Mouse (Mus musculus) lung, adult 2 months (tissue): Measurements from ENCODE around the gene Atg9b. TPM values are rescaled to one million over a fixed set of nuclear protein-coding genes. Genes with fewer than 3 reads are reported as not detected.
A peak's percentile ranks its signal among the peaks of the same experiment; 100 is the strongest.

ENCODE experiments used
- DNase-seq: peaks from one replicate; pipeline ENCODE4 v3.0.0; 2022
- H3K4me1 ChIP-seq: fragments of 200-500 bp; 2 replicates; pipeline ENCODE4 v1.6.1; 2011; ENCODE audit warnings: low read length; ENCODE audit not compliant: control insufficient read depth, insufficient read depth
- H3K4me3 ChIP-seq: fragments of 200-500 bp; replicated peaks from 2 replicates; pipeline ENCODE3; 2011; ENCODE audit warnings: low read depth, mild to moderate bottlenecking, control low read depth, low read length; ENCODE audit errors: extremely low read depth
- CTCF ChIP-seq: fragments of 200-500 bp; IDR thresholded peaks from 2 replicates; pipeline ENCODE4 v1.5.1; 2011; ENCODE audit warnings: mild to moderate bottlenecking, low read length, control low read depth; ENCODE audit not compliant: insufficient read depth
- POLR2A ChIP-seq: fragments of 200-500 bp; IDR thresholded peaks from 2 replicates; pipeline ENCODE4 v1.6.1; 2011; ENCODE audit warnings: low read depth, mild to moderate bottlenecking, control low read depth, low read length, borderline replicate concordance; ENCODE audit errors: extremely low read depth
- WGBS: fragments of 180-500 bp; shearing (Covaris S2); methylation state at CpG from one replicate; pipeline ENCODE4 v1.1.7; 2018; 5-methylcytosine and 5-hydroxymethylcytosine counted together
- polyA plus RNA-seq: library from polyadenylated mRNA; depleted of rRNA; stranded (reverse); fragments of >200 nt; gene quantifications from 2 replicates; pipeline ENCODE4 v1.2.3, GENCODE M21; 2012

The Atg9b gene
- polyA plus RNA-seq, 1 experiment: 9.7 TPM

DNA sequence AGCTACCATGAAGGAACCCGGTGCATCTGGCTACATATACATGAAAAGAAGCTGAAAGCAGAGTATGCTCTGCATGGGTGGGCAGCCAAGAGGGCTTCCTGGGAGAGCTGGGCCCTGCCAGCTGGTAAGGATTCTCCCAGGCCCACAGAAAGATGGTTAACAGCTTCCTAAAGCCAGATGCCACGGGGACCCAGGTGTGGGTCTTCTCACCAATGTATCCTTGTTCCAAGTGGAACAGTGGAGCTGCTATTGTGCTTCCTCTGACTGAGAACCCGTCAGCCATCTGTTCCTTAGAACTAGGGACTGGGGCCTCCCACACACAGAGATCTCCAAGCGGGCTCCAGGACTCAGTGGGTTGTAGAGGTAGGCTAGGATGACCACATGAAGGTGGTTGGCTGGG is 35.2 kb downstream of the Atg9b start:
- TF ChIP-seq CTCF (no peak), POLR2A (no peak)
- no peak for DNase-seq
- whole genome bisulfite sequencing: 49% methylated on average over 4 of the region's 4 CpGs
- Histone ChIP-seq H3K4me1 (peaks cover 3% of the 10 kb centered on the region), H3K4me3 (no peak overlapping the region)

DNA sequence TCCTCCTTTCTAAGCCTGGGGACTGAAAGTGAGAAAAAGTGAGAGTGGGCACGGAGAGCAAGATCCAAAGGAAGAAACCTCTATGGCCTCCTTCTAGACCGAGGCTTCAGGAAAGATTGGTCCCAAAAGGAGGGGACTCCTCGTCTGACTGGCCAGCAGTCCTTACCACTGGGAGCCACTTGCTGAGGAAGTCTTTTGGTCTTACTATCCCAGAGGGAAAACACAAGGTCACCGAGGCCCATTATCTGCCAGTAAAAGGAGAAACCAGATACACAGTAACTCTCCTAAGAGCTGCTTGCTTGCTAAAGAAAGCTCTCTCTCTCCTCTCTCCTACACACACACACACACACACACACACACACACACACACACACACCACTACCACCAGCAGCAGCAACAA is 38.6 kb downstream of the Atg9b start:
- TF ChIP-seq POLR2A (no peak), CTCF (no peak)
- WGBS: 37% methylated on average over 4 of the region's 4 CpGs
- Histone ChIP-seq H3K4me3 (no peak overlapping the region), H3K4me1 (peaks cover 8% of the 10 kb centered on the region)
- no peak for DNase-seq

DNA sequence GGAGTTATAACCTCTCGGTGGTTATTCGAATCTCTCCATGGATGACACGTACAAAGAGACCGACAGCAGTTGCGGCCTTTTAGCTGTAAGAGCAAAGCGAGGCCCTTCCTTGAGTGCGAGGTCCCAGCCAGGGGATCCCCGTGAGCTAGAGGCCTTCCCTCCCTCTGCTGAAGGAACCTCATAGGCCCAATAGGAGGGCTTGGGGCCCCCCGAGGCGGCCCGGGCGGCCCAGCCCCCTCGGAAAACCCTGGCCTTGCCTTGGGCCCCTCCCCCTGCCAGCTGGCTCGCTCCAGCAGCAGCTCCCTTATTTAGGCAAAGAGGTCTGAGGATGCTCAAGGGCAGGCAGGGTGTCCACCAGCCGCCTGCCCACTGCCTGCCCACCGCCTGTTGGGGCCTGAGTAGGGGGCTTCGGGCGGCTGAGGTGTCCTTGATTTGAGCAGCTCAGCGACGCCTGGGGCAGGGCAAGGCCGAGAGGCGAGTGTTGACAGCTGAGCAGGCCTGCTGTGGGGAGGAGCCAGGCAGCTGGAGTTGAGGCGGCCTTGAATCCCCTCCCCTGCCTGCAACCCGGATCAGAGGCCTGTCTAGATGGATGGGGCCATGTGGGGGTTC is 39.6 kb downstream of the Atg9b start:
- 10% methylated on average over 24 of the region's 24 CpGs for WGBS
- TF ChIP-seq POLR2A: no peak
- no peak for TF ChIP-seq CTCF
- Histone ChIP-seq H3K4me3 (no peak overlapping the region), H3K4me1 (peaks cover 8% of the 10 kb centered on the region)
- no peak for DNase-seq

DNA sequence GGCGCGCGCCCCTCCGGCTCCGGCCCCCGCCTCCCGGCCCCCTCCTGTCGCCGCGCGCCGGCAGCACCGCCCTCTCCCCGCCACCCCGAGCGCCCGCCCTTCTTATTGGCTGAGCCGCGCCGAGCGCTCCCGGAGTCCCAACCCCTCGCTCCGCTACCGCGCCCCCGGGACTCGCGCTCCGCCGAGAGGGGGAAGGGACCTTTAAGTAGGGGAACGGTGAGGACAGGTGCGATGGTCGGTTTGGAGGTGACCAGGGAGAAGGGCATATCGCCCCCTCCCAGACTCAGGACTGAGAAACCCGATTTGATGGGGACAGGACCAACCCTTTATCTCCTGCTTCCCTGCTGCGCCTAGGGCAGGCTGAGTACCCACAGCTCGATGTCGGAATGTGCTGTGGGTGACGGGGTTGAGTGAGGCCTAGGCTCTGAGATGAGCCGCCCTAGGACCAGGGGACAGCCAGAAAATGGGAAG is 40.2 kb downstream of the Atg9b start:
- peak; percentile 54 for DNase-seq
- Histone ChIP-seq H3K4me1 (peaks cover 8% of the 10 kb centered on the region), H3K4me3 (peak overlapping the region; percentile 25)
- no peak for TF ChIP-seq CTCF
- TF ChIP-seq POLR2A: no peak
- WGBS: under 1% methylated on average over 37 of the region's 41 CpGs

DNA sequence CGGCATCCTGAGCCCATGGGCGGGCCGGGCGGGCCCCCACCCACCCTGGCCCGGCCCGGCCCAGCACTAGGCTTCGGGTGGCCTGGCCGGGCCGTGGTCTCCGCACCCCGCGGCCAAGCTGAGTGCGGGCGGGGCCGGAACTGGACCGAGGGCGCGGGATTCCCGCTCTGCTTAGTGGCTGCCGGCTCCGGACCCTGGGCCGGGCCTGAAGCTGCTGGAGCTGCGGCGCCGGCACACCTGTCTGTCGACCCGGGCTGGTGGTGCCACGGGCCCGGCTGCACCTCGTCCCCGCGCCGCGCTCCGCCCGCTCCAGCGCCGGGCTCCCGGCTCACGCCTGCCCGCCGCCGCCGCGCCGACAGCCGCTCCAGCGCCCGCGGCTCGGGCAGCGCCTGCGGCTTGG is 40.7 kb downstream of the Atg9b start, which contains the start of gene Kcnh2:
TSS of gene Kcnh2 (minus strand) at position 327 of the 400 bp plus-strand sequence.
- peak within 1 kb of the TSS; percentile 44 for H3K4me3 ChIP-seq
- H3K4me1 ChIP-seq: peaks cover 8% of the 10 kb centered on the region
- WGBS: 2% methylated on average over 53 of the region's 53 CpGs
- no peak for DNase-seq
- TF ChIP-seq CTCF (no peak), POLR2A (no peak)

DNA sequence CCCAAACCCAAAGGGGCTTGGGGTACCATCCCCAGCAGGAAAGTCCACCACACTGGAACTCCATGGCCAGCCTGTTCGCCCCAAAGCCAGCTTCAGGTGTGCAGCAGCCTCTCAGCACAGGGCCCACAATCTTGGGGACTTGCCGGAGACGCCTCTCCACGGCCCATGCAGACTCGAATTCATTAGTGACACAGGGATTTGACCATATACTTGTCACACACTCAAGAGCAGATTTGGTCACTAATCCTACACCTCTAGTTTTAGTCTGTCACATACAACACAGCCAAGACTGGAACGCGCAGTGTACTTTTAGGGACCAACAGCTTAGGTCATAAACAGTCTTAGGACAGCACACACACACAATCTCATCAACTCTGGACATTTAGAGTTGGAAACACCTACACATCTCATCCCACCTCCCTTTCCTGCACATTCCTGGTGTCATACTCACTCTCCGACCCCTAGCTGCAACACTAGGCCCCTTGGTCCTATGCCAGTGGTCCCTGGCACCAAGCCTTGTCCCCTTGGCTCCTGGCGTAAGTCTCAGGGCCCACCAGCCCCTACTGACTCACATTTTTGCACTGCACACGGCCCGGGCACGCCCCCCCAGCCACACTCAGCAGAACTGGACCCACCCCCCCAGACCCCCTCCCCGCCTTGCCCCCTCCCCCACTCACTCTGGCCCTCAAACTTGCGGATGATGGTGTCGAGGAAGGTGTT is 41.3 kb downstream of the Atg9b start:
- no peak for DNase-seq
- TF ChIP-seq CTCF: no peak
- whole genome bisulfite sequencing: 49% methylated on average over 15 of the region's 15 CpGs
- Histone ChIP-seq H3K4me3 (peak overlapping the region; percentile 44), H3K4me1 (peaks cover 8% of the 10 kb centered on the region)

DNA sequence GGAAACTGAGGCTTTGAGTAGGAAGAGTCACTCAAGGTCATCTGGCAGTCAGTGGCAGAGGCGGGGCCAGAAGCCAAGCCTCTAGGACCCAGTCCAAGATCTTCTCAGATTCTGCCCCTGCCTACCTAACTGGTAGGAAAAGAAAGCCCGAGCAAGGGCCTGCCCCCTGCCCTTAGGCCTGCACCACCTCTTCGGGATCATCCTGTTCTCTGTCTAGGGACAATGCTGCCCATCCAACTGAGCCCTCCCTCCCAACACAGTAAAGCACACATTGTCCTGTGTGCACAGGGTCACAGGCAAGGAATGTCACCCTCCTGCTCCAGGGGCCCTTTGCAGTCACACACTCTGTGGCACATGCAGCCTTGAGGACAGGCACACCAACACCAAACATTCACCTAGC is 41.9 kb downstream of the Atg9b start:
- WGBS: 47% methylated on average over 3 of the region's 3 CpGs
- Histone ChIP-seq H3K4me3 (no peak overlapping the region), H3K4me1 (peaks cover 8% of the 10 kb centered on the region)

DNA sequence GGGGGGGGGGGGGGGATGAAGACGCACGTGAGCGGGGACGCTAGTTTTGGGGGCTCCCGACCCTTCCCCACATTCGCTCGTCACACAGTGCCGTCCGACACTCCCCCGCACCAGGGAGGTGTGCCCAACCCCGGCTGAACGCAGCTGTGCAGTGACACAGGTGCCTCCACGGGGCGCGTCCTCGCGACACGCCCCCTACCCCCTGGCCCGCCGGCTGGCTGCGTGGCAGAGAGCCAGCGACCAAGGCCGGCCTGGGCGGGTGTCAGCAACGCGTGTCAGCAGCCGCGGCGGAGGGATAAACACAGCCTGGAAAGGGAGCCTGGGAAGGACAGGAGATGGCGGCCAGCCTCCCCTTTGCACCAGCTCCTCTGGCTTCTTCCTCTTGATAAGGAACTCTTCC is 43.4 kb downstream of the Atg9b start:
- WGBS: under 1% methylated on average over 30 of the region's 30 CpGs
- TF ChIP-seq POLR2A: no peak
- no peak for TF ChIP-seq CTCF
- DNase-seq: no peak
- Histone ChIP-seq H3K4me3 (peak overlapping the region; percentile 68), H3K4me1 (peaks cover 8% of the 10 kb centered on the region)

More for the DNA sequence above, 41.9 kb downstream of the Atg9b start:
- TF ChIP-seq POLR2A (no peak), CTCF (no peak)
- no peak for DNase-seq

DNA sequence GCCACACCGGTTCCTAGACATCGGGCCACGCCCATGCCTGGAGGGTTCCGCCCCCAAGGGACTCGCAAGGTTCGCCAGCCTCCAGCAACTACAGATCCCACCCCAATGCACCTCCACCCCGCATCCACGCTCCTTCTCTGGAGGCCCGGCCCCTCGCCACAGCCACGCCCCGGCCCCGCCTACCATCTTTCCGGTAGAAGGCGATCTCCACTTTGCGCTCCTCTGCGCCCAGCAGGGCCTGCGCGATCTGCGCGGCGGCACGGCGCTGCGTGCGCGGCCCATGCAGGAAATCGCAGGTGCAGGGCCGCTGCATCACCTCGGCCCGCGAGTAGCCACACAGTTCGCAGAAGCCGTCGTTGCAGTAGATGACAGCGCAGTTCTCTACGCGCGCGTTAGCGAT is 43.8 kb downstream of the Atg9b start:
- 2% methylated on average over 41 of the region's 41 CpGs for WGBS
- TF ChIP-seq POLR2A: peak; percentile 46; the same call in 1 of the 2 replicates
- no peak for TF ChIP-seq CTCF
- H3K4me3 ChIP-seq: peak overlapping the region; percentile 68
- peak; percentile 73 for DNase-seq
- peaks cover 8% of the 10 kb centered on the region for H3K4me1 ChIP-seq
